Mouse (Mus musculus): ENCODE results near the gene Erbb4. TPM values are rescaled to one million over a fixed set of nuclear protein-coding genes. Genes with fewer than 3 reads are reported as not detected.

Erbb4 gene
- total RNA-seq, 2 experiments from 2014 or later = 55.2 to 59.5 TPM

GRCm38 (mm10) chr1:68590475-68590874 is 517.4 kb downstream of the Erbb4 start:
- no peak for DNase-seq (ENCODE audit: low spot score in 2 of 2)

- DNase-seq (ENCODE audit: low spot score in 2 of 2) = no peak
Observed at GRCm38 (mm10) chr1:68573851-68574540, 533.9 kb downstream of the Erbb4 start.

GRCm38 (mm10) chr1:68570924-68571323 is 536.9 kb downstream of the Erbb4 start:
- DNase-seq (ENCODE audit: low spot score in 2 of 2) = no peak

GRCm38 (mm10) chr1:68542942-68543341 is 564.9 kb downstream of the Erbb4 start:
- no peak for DNase-seq (ENCODE audit: low spot score in 2 of 2)

- no peak for DNase-seq (ENCODE audit: low spot score in 2 of 2)
Observed at GRCm38 (mm10) chr1:68517820-68518219, 590.0 kb downstream of the Erbb4 start.

- no peak for DNase-seq (ENCODE audit: low spot score in 2 of 2)
Observed at GRCm38 (mm10) chr1:68503873-68504272, 604.0 kb downstream of the Erbb4 start.

- no peak for DNase-seq (ENCODE audit: low spot score in 2 of 2)
Observed at GRCm38 (mm10) chr1:68501561-68501960, 606.3 kb downstream of the Erbb4 start.

GRCm38 (mm10) chr1:68466390-68466960 is 641.4 kb downstream of the Erbb4 start:
- no peak for DNase-seq (ENCODE audit: low spot score in 2 of 2)

GRCm38 (mm10) chr1:68451274-68451673 is 656.6 kb downstream of the Erbb4 start:
- DNase-seq (ENCODE audit: low spot score in 2 of 2) = no peak

GRCm38 (mm10) chr1:68424336-68424983 is 683.4 kb downstream of the Erbb4 start:
- no peak for DNase-seq (ENCODE audit: low spot score in 2 of 2)

GRCm38 (mm10) chr1:68401204-68401603 is 706.7 kb downstream of the Erbb4 start:
- no peak for DNase-seq (ENCODE audit: low spot score in 2 of 2)

- DNase-seq (ENCODE audit: low spot score in 2 of 2) = no peak
Observed at GRCm38 (mm10) chr1:68371531-68371930, 736.3 kb downstream of the Erbb4 start.

- DNase-seq (ENCODE audit: low spot score in 2 of 2) = no peak
Observed at GRCm38 (mm10) chr1:68333714-68334113, 774.1 kb downstream of the Erbb4 start.

GRCm38 (mm10) chr1:68305813-68306212 is 802.0 kb downstream of the Erbb4 start:
- no peak for DNase-seq (ENCODE audit: low spot score in 2 of 2)

- DNase-seq (ENCODE audit: low spot score in 2 of 2) = no peak
Observed at GRCm38 (mm10) chr1:68284443-68284842, 823.4 kb downstream of the Erbb4 start.

- no peak for DNase-seq (ENCODE audit: low spot score in 2 of 2)
Observed at GRCm38 (mm10) chr1:68275819-68276218, 832.0 kb downstream of the Erbb4 start.

- DNase-seq (ENCODE audit: low spot score in 2 of 2) = no peak
Observed at GRCm38 (mm10) chr1:68178580-68178979, 929.3 kb downstream of the Erbb4 start.

- DNase-seq (ENCODE audit: low spot score in 2 of 2) = no peak
Observed at GRCm38 (mm10) chr1:68155253-68155652, 952.6 kb downstream of the Erbb4 start.

- no peak for DNase-seq (ENCODE audit: low spot score in 2 of 2)
Observed at GRCm38 (mm10) chr1:68150572-68150971, 957.3 kb downstream of the Erbb4 start.

- DNase-seq (ENCODE audit: low spot score in 2 of 2) = no peak
Observed at GRCm38 (mm10) chr1:68142562-68143350, 965.1 kb downstream of the Erbb4 start.

GRCm38 (mm10) chr1:68134943-68135342 is 972.9 kb downstream of the Erbb4 start:
- DNase-seq (ENCODE audit: low spot score in 2 of 2) = no peak

GRCm38 (mm10) chr1:68134450-68134849 is 973.4 kb downstream of the Erbb4 start:
- no peak for DNase-seq (ENCODE audit: low spot score in 2 of 2)

Measured in left cerebral cortex, adult 18-20 months (tissue).